Mouse (Mus musculus) brain, embryonic 14.5 days (tissue): ENCODE data around the gene Rps19bp1.
A peak's percentile ranks its signal among the peaks of the same experiment; 100 is the strongest.

Experiments used
- CTCF ChIP-seq: fragments of 200-500 bp; IDR thresholded peaks from 2 replicates; pipeline ENCODE4 v1.5.1; 2012; ENCODE audit warnings: inconsistent platforms, mild to moderate bottlenecking, moderate library complexity, borderline replicate concordance; ENCODE audit not compliant: insufficient read depth, insufficient read length; ENCODE audit errors: extremely low read depth
- POLR2A ChIP-seq: fragments of 200-500 bp; IDR thresholded peaks from 2 replicates; pipeline ENCODE4 v1.6.1; 2012; ENCODE audit warnings: mild to moderate bottlenecking, inconsistent platforms, borderline replicate concordance; ENCODE audit not compliant: poor library complexity, insufficient read depth, insufficient read length, severe bottlenecking; ENCODE audit errors: extremely low read depth

DNA sequence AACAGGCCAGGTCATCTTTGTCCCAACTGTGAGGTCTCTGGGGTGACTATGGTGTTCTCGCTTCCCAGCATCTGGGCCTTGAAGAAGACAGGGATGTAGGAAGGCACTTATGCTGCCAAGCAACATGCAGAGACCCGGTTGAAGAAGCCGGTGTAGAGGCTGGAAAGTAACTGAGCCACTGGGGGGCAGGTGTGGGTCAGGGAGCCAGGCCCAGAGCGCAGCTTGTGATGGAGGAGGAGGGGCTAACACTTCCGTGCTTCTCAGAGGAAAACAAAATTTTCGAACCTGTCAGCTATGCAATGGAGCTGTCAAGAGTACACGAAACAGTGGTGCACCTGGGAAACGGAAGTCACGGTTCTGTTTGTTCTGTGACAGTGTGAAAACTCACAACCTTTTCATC, 13.0 kb upstream of the Rps19bp1 start:
- TF ChIP-seq CTCF = peak; percentile 52
- TF ChIP-seq POLR2A = no peak
